Mouse (Mus musculus) heart, postnatal 14 days (tissue): ENCODE measurements around the gene Ttc9b. TPM values are rescaled to one million over a fixed set of nuclear protein-coding genes. Genes with fewer than 3 reads are reported as not detected.
"Not testable (repeated sequence)": the region's sequence is repeated elsewhere in the genome, so short reads cannot be mapped to it uniquely, and the experiment has no call there.

ENCODE experiments used
- DNase-seq, 2 experiments: peaks; one replicate each; pipeline ENCODE4 v3.0.0; 2021 to 2022
- intact Hi-C: fragments of 180-260 bp; cut with DNase I; formaldehyde crosslinking; loops from one replicate; pipeline ENCODE4 v1.15.1; 2025
- long read RNA-seq, 2 experiments: library from polyadenylated mRNA; stranded (forward); transcript quantifications; one replicate each; pipeline ENCODE4 v2.0.0; 2021
- total RNA-seq, 2 experiments: library from RNA; stranded (reverse); gene quantifications; 2 replicates each; pipeline ENCODE4 v1.2.3; 2021

Ttc9b gene
- total RNA-seq: not detected
- long read RNA-seq, experiment 1: 0 reads
- long read RNA-seq, experiment 2: 0 reads

DNA sequence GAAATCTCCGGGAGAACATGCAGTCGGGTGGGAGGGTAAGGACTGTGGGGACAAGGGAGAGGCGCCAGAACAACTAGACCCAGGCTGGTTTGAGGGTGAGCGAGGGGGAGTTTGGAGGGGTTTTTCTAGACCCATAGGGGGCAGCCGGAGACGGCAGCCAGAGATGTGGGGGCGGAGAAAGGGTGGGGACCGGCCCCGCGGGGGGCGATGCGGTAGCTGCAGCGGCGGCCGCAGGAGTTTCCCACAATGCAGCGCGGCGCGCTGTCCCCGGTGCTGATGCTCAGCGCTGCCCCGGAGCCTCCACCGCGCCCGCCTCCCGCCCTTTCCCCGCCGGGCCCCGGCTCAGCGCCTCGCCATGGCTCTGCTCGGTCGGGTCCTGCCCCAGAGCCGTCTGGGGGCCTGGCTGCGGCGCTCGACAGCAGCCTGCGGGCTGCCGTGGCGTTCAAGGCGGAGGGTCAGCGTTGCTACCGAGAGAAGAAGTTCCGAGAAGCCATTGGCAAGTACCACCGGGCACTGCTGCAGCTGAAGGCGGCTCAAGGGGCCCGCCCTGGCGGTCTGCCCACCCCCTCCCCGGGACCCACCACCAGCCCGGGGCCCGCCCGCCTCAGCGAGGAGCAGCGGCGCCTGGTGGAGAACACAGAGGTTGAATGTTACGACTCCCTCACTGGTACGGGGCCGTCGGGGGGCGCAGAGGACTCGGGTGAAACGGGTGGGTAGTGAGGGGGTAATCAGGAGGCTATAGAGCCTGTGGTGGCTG lies at the start of gene Ttc9b:
Gene Ttc9b (plus strand): TSS at position 235 of the 757 bp plus-strand sequence.
- intact Hi-C loops: loop anchor here (5.0 kb wide), 1 partner anchor 73 kb away; no protein-coding TSS in a partner anchor

DNA sequence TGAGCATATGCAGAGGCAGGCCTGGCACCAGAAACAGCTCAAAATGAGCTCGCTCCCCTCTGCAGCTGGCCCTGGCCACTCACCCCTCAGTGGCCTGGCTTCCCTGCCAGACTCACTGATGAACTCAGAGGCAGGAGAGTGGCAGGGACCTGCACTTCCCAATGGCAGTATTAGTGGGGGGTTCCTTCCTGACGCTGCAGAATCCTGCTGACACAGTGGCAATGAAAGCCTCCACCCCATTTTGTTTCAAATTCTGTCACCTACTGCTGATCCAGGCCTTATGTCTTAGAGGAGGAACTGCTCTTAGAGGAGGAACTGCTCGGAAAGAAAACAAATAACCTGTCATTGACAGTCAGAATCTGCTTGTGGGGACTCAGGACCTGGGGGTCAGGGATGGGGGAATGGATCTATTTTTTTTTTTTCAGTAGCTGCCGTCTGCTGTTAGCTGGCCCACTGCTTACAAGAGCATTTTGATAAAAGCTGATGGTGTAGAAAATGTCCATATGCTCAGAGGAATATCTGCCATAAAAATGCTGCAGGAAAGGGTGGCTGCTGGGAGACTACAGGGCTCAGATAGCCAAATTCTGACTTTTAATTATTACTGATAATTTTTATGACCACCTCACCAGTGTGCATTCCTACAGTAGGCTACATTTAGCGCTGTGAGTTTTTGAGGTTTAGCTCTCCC lies 48.9 kb upstream of the Ttc9b start:
- no peak for DNase-seq
- intact Hi-C loops: no loop called here

More for the DNA sequence above, at the start of gene Ttc9b:
- DNase-seq: peak; percentile 54 to 71

DNA sequence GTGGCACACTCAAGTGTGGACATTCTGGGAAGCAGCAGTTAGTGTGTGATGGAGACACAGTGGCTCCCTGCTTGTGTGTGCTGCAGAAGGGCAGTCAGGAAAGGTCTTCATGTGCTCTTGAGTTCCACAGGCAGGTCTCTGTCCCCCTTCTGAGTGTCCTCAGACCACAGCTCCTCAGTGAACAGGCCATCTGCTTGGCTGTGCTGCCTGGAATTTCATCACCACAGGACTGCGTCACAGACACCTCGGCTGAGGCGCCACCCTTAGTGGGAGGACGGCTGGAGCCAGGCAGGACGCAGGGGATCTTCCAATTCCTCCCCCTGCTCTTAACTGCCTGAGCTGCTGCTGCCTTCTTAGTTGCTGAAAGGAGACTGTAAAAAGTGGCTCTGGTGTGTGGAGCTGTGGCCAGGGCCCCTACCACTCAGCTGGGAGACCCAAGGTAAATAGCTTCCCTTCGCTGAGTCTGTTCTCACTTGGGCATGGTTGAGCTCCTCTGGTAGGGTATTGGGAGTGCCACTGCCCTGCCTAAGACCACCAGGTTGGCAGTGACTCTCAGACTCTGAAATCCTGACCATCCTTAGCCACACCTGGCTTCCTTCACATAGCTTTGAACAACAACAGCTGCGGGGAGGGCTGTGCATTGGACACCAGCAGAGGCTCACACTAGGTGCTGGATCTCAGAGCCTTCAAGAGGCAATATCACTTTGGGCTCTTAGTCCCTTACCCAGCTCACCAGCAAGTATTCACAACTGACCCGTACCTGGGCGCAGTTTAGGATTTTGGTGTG lies 48.0 kb upstream of the Ttc9b start:
- peak; percentile 76 to 78 for DNase-seq
- intact Hi-C loops: no loop called here

DNA sequence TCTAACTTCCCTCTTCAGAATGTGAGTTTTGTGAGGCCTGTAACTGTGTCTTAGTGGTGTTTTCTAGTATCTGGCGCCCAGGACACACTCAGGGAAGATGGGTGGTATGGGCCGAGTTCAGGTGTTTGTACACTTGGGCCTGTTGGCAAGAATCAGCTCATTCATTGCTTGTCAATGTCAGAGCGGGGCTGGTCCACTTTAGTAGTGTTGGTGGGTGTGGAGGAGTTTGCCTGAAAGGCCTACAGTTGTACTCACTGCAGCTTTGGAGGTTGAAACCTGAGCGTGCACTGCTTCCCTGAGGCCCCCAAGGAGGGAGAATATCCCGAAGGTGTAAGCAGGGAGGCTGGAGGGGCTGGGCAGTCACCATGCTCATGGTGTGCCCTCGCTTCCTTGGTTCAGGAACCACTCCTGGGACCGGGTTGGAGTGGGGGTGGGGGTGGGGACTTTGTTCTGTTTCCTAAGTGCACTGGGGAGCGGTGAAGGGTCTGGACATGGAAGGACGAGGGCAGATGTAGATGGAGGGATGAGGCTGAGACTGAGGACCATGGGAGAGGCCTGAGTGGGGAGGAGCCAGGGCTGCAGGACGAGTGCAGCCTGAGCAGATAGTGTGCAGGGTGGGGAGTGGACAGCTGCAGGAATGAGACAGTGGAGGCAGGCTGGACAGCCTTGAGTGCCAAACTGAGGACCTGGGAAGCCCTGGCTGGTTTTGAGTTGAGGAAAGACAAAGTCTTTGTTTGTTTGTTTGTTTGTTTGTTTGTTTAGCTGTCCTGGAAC lies 47.0 kb upstream of the Ttc9b start:
- intact Hi-C loops: no loop called here

DNA sequence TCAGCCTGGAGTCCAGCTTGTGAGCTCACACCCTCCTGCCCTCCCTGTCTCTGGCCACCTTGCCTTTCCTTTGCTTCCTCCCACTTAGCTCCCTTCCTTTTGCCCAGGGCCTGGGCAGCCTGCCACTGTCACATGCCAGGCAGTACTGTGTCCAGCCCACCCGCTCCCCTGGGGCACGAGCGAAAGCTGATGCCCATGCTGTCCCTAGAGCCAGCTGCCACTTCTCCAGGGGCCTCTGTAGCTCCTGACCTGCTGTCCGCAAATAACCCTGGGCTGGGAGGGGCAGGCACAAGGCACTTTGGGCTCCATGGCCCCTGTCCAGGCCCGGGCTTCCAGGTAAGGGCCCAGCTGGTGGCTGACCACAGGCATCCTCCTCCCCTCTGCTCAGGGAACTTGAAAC lies 46.1 kb upstream of the Ttc9b start:
- DNase-seq: peak; percentile 82 to 88
- intact Hi-C loops: no loop called here

More for the DNA sequence above, 47.0 kb upstream of the Ttc9b start:
- no peak for DNase-seq

DNA sequence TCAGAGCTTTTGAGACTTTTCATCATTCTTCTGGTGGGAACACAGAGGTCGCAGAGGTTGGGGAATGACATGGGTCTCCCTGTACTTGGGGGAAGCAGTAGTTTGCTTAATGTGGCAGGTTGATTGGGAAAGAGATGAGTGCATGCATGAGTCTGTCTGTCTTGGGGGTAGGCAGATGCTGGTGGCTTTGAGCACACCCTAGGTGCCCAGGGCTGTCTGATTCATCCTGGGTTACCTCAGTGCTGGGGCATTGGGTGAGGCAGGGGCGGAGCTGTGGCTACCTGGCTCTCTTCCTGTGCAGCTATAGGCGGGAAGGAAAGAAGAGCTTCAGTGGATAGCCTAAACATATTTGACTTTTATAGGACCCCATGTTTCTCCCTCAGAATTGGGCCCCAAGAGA lies 45.6 kb upstream of the Ttc9b start:
- intact Hi-C loops: no loop called here
- DNase-seq: no peak

DNA sequence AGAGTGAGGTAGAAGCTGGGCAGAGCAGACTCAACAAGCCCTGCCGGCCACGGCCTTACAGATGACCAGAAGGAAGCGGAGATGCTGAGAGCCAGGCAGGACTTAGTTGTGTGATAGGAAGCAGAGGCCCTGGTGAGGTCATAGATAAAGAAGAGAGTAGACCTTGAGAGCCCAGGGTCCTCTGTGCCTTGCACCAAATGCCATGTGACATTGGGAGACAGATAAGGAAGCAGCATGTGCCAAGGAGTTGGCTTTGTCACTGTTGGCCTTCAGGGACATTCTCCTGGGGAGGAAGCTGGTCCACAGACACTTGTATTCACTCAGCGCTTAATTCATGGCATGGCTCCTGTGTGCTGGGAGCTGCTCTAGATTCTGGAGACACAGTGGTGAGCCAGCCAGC lies 44.4 kb upstream of the Ttc9b start:
- DNase-seq: no peak

DNA sequence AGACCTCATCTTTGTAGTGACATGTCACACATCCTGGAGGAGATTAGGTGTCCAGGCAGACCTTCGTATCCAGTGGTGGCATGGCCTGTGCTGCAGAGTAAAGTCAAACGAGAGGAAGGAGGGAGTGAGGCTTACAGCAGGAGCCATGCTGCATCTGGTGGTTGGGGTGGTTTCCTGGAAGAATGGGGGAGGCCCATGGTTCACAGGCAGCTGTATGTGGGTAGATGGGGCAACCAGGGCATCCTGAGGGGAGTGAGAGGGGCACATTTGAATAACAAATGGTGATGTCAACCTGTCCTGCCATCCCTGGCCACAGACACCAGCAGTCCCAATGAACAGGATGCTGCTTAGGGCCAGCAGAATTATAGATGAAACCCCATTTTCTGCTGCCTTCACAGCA lies 44.0 kb upstream of the Ttc9b start:
- no peak for DNase-seq
- intact Hi-C loops: no loop called here

More for the DNA sequence above, 44.4 kb upstream of the Ttc9b start:
- intact Hi-C loops: no loop called here

DNA sequence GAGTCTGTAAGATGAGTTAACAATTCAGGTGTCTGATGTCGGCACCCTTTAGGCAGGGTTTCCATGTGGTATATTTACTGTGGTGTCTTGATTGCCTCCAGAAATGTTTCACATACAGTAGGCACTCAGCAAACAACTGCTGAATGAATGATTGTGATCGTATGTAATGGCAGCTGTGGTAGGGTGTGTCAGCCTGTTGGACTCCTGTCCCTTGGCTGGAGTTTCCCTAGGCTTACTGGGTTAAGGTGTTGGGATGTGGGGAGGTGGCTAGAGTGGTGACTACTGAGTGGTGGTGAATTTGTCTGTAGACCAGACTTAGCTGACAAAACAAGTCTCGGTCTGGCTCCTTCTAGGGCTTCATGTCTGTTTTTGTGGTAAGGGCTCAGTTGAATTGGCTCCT lies 43.3 kb upstream of the Ttc9b start:
- no peak for DNase-seq
- intact Hi-C loops: no loop called here

DNA sequence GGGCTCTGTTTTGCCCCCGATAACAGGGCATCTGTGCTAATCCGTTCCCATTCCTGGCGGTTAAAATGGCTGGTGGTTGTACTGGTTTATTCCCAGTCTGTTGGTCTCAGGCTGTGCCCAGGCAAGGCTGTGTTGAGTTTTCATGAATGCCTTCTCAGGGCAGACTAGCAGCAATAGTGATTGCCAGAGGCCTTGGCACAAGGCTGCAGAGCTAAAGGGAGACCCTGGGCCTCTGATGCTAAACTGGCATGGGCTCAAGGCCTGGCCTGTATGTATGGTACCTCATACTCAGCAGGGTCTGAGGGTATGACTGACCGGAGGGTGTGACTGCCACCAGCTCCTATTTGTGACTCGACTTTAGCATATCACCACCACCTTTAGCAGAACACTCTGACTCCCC lies 42.8 kb upstream of the Ttc9b start:
- no peak for DNase-seq
- intact Hi-C loops: no loop called here

DNA sequence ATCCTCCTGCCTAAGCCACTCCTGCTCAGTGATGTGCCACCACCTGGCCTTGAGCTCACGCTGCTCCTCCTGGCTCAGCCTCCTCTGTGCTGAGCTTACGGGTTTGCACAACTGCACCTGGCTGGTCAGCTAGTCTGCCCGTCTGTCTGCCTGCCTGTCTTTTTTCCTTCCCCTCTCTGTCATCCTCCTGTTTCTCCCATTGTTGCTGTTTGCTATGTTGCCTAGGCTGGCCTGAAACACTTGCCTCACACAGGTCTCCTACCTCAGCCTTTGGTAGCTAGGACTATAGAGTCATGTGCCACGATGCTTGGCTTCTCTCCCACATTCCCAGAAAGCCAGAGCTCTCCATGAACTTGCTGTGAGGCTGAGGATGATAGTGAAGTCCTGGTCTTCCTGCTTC lies 40.8 kb upstream of the Ttc9b start:
- intact Hi-C loops: no loop called here
- DNase-seq: no peak

DNA sequence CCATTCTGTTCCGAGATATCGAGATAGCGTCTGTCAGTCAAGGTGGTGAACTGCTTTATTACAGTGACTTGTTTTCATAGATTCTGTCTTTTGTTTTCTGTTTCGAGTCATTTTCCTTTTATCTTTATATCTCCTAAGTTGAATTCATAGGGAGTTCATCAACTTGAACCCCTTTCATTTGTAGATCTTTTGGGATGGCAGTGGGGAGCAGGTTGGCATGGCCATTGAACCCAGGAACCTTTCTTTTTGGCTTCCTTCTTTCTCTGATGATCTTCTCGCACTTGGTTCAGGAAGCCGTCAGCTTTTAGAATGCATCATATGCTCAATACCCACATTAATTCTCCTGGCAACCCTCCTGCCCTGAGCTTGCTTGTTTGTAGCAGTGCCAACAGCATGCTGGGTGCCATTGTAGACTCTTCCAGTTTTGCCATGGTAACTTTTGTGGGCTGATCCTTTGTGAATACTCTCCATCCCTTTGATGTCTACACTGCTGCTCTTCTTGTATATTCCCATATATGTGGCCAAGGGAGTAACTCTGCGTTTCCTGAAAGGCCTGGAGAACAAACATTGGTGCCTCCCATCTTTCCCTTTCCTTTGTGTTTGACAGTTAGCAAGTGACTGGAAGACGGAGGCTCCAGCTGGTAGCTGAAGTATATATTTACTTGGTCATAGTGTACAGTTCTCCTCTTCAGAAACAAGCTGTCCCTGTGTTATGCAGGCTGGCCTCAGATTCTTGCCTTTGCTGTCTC lies 39.8 kb upstream of the Ttc9b start:
- intact Hi-C loops: no loop called here
- no peak for DNase-seq

DNA sequence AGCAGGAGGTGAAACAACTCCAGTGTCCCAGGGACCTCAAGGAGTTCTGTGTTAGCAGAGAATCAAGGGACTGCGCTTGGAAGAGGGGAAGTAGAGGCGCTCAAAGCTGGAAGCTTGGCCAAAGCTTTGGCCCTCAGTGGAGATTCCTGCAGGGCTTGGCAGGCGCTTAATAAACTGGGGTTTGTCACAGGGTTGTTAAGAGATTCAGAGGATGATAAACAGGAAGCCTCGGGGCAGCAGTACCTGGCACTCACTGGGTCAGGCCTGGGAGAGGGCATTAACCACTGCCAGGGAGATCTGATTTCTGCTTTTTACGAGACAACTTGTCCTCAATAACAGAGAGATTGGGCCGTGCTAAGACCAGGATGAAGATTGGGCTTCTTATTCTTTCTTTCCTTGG lies 32.7 kb upstream of the Ttc9b start:
- intact Hi-C loops: no loop called here
- DNase-seq: no peak

DNA sequence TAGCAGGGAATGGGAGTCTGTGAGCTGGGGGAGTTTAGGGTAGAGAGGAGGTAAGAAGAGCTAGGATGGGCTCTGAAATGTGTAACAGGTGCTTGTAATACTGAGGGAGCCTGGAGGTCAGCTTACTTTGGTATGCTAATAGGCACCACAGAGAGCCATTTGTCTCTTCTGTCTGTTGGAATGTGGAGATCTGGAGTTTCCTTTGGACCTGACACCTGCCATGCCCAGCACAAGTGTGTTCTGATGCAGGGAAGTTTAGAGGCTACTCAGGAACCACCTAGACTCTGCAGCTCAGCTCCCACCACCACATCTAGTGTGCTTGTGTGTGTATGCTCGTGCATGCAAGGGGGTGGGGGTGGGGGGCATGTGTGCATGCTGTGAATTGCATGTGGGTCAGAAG lies 31.5 kb upstream of the Ttc9b start:
- no peak for DNase-seq
- intact Hi-C loops: no loop called here

DNA sequence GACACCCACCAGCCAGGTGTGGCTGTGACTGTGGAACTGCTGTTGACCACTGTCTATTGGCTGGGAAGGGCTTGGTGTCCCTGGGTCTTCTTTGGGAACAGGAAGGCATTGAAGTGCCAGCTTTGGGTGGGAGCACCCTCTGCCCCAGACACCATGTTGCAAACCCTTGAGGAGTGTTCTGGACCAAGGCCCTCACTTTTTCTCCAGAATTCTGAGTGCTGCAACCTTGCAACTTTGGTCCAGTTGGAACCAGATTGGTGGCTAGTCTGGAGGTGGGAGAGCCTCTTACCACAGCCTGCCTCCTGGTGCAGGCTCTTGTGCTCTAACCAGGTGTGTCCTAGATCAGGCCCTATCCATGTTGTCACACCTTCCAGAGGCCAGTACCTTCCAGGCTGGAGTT lies 28.7 kb upstream of the Ttc9b start:
- DNase-seq: no peak

DNA sequence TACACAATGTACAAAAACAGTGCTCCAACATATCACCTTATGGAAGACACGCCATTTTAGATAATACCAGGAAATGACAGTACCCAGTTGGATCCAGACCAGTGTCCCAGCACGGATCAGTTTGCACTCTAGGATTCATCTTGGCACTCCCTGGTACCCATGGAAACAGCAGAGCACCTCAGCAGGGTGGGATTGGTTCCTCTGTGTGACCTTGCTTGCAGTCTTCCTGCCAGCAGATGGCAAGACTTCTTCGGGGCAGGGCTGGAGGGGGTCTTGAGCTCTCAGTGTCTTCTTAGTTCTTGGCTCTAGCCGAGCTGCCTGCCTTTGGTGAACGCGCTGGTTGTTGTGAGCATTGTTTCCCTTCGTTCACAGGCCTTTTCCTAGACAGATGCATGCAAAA lies 26.0 kb upstream of the Ttc9b start:
- DNase-seq: no peak
- intact Hi-C loops: no loop called here

More for the DNA sequence above, 28.7 kb upstream of the Ttc9b start:
- intact Hi-C loops: no loop called here

DNA sequence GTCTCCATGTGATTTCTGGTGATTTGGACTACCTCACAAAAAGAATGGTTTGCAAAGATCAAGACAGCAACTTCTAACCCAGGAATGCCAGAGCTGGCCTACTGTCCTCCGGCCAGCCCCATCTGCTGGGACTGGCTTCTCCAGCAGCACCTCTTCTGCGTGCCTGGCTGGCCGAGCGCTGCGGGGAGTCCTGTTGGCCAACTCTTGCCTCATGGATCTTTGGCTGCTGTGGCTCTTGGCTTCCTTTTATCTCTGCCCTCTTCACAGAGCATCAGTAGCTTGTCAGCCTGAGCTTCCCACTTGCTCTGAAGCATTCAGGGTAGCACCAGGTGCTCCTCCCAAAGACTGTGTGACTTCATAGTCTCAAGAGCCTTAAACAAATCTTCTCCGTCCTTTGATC lies 25.5 kb upstream of the Ttc9b start:
- peak; percentile 38 to 43 for DNase-seq
- intact Hi-C loops: no loop called here

DNA sequence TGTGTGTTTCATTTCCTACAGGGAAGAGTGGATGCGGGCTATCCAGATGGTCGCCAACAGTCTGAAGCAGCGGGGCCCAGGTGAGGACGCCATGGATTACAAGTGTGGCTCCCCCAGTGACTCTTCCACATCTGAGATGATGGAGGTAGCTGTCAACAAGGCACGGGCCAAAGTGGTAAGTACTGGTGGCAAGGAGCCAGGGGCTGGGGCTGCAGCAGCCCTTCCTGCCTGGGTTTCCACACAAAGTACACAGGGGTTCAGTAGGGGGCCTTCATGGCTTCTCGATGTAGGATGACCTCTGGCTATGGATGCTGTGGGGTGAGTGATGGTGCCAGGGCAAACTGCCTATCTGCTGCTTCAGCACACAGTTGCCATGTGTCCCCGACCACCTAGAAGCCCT lies 24.9 kb upstream of the Ttc9b start:
- intact Hi-C loops, DNase-seq: not testable (repeated sequence)

DNA sequence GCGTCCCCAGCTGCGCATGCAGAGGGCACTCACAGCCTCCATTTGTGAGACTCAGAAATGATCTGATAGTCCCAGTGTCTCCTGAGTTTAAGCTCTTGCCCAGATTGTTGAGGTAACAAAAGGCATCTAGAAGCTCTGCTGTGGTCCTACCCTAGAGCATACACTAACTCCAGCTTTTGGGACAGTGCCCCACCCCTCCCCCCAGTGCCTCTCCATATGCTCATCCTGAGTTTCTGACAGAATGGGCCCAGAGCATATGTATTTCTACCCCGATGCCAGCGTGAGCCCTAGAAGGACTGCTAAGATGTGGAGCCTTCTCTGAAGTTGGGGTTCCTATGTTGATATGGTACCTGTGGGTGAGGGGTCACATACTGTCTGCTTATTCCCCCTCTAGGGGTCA lies 22.3 kb upstream of the Ttc9b start:
- intact Hi-C loops: loop anchor here (5.0 kb wide), 1 partner anchor 54 kb away; no protein-coding TSS in a partner anchor
- DNase-seq: no peak

DNA sequence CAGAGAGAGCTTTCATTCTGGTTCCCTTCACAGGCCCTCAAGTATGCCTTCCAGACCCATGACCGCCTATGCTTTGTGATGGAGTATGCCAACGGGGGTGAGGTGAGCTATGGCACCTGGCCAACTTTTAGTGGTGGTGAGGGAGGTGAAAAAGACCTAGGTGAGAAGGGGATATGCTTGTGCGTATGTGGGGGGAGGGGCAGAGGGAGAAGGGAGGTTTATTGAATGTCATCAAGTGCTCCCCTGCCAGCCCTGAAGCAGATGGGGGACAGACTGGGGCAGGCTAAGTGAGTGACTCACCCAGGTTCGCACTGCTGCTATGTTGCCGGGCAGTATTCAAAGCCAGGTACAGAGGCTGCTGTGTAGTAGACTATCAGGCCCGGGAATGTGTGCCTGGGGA lies 20.5 kb upstream of the Ttc9b start:
- intact Hi-C loops: loop anchor here (5.0 kb wide), 1 partner anchor 56 kb away; no protein-coding TSS in a partner anchor

More for the DNA sequence above, 20.5 kb upstream of the Ttc9b start:
- no peak for DNase-seq
